Mouse (Mus musculus): ENCODE results near the gene Glrx5. TPM values are rescaled to one million over a fixed set of nuclear protein-coding genes. Genes with fewer than 3 reads are reported as not detected.

Gene Glrx5
- polyA plus RNA-seq, 1 experiment from 2014 or later = 140 TPM

- Histone ChIP-seq H3K9me3 (no peaks in the 10 kb centered on the region), H3K27me3 (peaks cover 23% of the 10 kb centered on the region), H3K36me3 (no peaks in the 10 kb centered on the region), H3K9ac (no peak overlapping the region), H3K4me3 (no peak overlapping the region), H3K4me1 (peaks cover 7% of the 10 kb centered on the region; the same call in 1 of the 2 replicates), H3K4me2 (no peak overlapping the region), H3K27ac (no peak overlapping the region)
- ATAC-seq (ENCODE audit: borderline replicate concordance, extremely low read depth, low FRiP score, low TSS enrichment) = no peak
- 69% methylated on average over 10 of the region's 10 CpGs for WGBS
These were observed 35.3 kb upstream of the Glrx5 start for GRCm38 (mm10) chr12:104997159-104997558.

DNA sequence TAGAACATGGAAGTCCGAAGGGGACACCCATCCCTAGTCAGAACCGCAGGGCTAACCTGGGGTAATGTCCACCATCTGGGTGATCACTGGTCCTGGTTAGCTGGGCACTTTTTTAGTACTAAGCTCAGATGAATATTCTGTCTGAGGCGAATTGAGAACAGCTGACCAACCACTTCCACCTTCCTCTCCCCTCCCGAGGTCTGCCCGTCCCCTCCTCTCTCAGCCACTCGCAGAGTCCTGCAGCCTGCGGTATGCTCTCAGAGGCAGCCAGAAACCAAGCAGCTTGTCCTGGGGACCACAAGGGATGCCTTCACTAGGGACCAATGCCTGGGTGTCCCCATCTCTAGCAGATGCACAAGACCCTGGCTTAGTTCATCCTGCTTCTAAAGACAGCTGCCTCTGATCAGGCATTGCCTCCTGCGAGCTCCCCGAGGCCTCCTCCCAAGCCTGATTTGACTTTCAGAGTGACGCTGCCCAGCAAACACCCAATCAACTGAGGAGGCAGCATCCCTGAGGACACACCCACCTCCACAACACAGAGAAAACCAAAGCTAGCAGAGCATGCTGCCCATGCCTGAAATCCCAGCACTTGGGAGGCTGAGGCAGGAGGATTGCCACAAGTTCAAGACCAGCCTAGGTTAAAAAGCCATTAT, 34.7 kb upstream of the Glrx5 start:
- Histone ChIP-seq H3K4me1 (peaks cover 7% of the 10 kb centered on the region; the same call in 1 of the 2 replicates), H3K4me3 (no peak overlapping the region), H3K9me3 (no peaks in the 10 kb centered on the region), H3K36me3 (no peaks in the 10 kb centered on the region), H3K27ac (no peak overlapping the region), H3K4me2 (no peak overlapping the region), H3K27me3 (peaks cover 26% of the 10 kb centered on the region), H3K9ac (no peak overlapping the region)
- no peak for ATAC-seq (ENCODE audit: borderline replicate concordance, extremely low read depth, low FRiP score, low TSS enrichment)
- WGBS = 72% methylated on average over 10 of the region's 10 CpGs

DNA sequence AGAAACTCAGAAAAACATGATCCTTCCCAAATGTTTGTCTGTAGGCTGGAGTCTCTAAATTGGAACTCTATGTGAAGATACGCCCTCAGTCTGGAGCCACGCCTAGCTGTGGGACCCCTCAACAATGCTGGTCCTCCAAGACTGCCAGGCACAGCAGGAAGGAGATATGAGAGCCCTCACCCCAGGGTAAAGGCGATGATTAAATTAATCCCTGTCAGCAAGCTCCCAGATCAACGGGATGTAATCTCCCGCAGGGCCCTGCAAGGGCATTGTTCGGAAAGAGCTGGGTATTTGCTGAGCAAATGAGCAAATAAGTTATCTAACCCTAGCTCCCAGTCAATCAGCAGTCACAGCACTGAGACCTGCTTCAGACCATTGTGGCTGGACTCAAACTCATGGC, 33.9 kb upstream of the Glrx5 start:
- WGBS = 62% methylated on average over 6 of the region's 6 CpGs
- no peaks in the 10 kb centered on the region for H3K9me3 ChIP-seq
- peaks cover 26% of the 10 kb centered on the region for H3K27me3 ChIP-seq
- no peak overlapping the region for H3K4me3 ChIP-seq
- no peak overlapping the region for H3K4me2 ChIP-seq
- no peaks in the 10 kb centered on the region for H3K36me3 ChIP-seq
- peaks cover 7% of the 10 kb centered on the region; the same call in 1 of the 2 replicates for H3K4me1 ChIP-seq
- H3K27ac ChIP-seq = no peak overlapping the region
- H3K9ac ChIP-seq = no peak overlapping the region
- no peak for ATAC-seq (ENCODE audit: borderline replicate concordance, extremely low read depth, low FRiP score, low TSS enrichment)

GRCm38 (mm10) chr12:104999171-104999570, 33.3 kb upstream of the Glrx5 start:
- ATAC-seq (ENCODE audit: borderline replicate concordance, extremely low read depth, low FRiP score, low TSS enrichment) = no peak
- Histone ChIP-seq H3K4me3 (no peak overlapping the region), H3K27ac (no peak overlapping the region), H3K4me2 (no peak overlapping the region), H3K36me3 (no peaks in the 10 kb centered on the region), H3K9me3 (no peaks in the 10 kb centered on the region), H3K9ac (no peak overlapping the region), H3K4me1 (peaks cover 7% of the 10 kb centered on the region; the same call in 1 of the 2 replicates), H3K27me3 (peaks cover 26% of the 10 kb centered on the region)
- 42% methylated on average over 8 of the region's 8 CpGs for WGBS

DNA sequence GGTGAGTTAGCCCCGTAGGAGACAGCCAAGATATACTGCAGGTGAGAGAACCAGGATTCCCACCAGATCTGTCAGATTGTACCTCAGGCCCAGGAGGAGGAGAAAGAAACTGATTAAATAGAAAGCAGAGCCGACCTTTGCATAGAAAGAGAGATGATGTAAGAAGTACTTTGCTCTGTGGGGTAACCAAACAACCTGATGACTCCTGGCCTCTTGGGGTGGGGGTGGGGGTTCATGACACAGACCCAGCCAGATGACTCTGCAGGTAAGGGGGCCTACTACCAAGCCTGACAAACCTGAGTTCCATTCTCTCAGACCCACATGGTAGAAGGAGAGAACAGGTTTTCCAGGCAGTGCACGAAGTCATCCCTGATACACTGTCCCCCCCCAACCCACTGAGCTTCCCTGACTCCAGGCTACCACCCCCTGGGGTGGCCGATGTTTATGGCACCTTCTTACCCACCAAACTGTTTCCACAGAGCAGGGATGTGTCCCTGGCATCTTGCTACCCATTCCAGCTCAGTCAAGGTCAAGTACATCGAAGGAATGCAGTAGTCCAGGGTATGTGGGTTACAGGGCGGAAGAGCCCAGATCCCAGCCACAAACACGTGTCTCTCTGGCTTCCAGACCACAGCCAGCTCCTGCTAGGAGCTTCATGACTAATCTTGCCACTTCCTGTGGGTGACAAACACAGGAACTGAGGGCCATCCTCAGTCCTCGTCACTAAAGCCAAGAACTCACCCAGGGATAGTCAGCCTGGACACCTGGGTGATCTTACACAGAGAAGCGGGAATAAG, 31.8 kb upstream of the Glrx5 start:
- Histone ChIP-seq H3K9ac (no peak overlapping the region), H3K27ac (no peak overlapping the region), H3K27me3 (peaks cover 22% of the 10 kb centered on the region), H3K9me3 (no peaks in the 10 kb centered on the region), H3K4me3 (no peak overlapping the region), H3K36me3 (no peaks in the 10 kb centered on the region), H3K4me2 (no peak overlapping the region), H3K4me1 (peaks cover 7% of the 10 kb centered on the region; the same call in 1 of the 2 replicates)
- WGBS = 63% methylated on average over 9 of the region's 9 CpGs
- ATAC-seq (ENCODE audit: borderline replicate concordance, extremely low read depth, low FRiP score, low TSS enrichment) = no peak

GRCm38 (mm10) chr12:105001317-105001716, 31.2 kb upstream of the Glrx5 start:
- no peak overlapping the region for H3K27ac ChIP-seq
- no peak overlapping the region for H3K4me2 ChIP-seq
- peaks cover 7% of the 10 kb centered on the region; the same call in 1 of the 2 replicates for H3K4me1 ChIP-seq
- H3K9me3 ChIP-seq = no peaks in the 10 kb centered on the region
- H3K27me3 ChIP-seq = peaks cover 28% of the 10 kb centered on the region
- no peak for ATAC-seq (ENCODE audit: borderline replicate concordance, extremely low read depth, low FRiP score, low TSS enrichment)
- no peak overlapping the region for H3K9ac ChIP-seq
- H3K4me3 ChIP-seq = no peak overlapping the region
- H3K36me3 ChIP-seq = no peaks in the 10 kb centered on the region
- 83% methylated on average over 9 of the region's 9 CpGs for WGBS

- Histone ChIP-seq H3K27me3 (peaks cover 36% of the 10 kb centered on the region), H3K4me1 (peaks cover 7% of the 10 kb centered on the region; the same call in 1 of the 2 replicates), H3K36me3 (no peaks in the 10 kb centered on the region), H3K9ac (no peak overlapping the region), H3K27ac (no peak overlapping the region), H3K4me2 (no peak overlapping the region), H3K9me3 (no peaks in the 10 kb centered on the region), H3K4me3 (no peak overlapping the region)
- WGBS = 64% methylated on average over 10 of the region's 10 CpGs
- ATAC-seq (ENCODE audit: borderline replicate concordance, extremely low read depth, low FRiP score, low TSS enrichment) = no peak; the same call in 1 of the 2 replicates
These were observed 30.0 kb upstream of the Glrx5 start for GRCm38 (mm10) chr12:105002340-105003132.

DNA sequence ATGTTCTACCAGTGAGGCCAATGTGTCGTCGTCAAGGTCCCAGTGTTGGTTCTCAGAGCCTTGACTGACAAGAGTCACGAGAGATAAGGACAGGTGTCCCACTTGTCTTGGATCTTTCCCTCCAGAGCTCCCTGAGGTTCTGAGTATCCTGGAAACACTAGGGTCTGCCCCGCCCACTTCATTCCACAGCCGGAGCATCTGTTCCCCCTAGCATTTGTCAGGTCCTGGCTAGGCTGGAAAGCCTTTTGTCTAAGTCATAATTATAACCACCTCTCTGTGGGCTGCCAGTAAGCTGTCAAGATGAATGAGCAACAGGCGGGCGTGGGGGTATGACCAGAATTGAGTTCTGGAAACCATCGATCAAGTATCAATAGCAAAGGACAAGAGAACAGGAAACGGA, 29.3 kb upstream of the Glrx5 start:
- WGBS = 47% methylated on average over 9 of the region's 9 CpGs
- Histone ChIP-seq H3K27me3 (peaks cover 42% of the 10 kb centered on the region), H3K4me2 (no peak overlapping the region), H3K27ac (no peak overlapping the region), H3K4me3 (no peak overlapping the region), H3K36me3 (no peaks in the 10 kb centered on the region), H3K9ac (no peak overlapping the region), H3K9me3 (no peaks in the 10 kb centered on the region), H3K4me1 (peaks cover 7% of the 10 kb centered on the region)
- ATAC-seq (ENCODE audit: borderline replicate concordance, extremely low read depth, low FRiP score, low TSS enrichment) = no peak

DNA sequence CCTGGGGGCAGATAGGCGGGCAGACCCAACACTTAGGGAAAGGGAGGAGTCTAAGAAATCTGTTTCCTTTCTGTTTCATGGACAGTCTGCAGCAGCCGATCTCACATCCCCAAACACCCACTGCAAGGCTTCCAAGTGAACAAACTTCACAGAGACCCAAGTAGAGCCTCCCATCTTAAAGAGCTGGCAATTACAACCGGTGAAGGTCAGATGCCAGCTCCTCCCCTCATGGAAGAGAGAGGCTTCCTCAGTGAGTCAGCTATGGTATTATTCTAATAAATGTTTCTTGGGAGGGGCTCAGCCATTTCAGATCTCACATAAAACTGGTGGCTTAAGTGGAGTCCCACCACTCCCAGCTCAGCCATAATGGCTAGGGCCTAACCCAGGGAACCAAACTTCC, 28.8 kb upstream of the Glrx5 start:
- H3K27ac ChIP-seq = no peak overlapping the region
- H3K9me3 ChIP-seq = no peaks in the 10 kb centered on the region
- no peak overlapping the region for H3K9ac ChIP-seq
- no peak overlapping the region for H3K4me3 ChIP-seq
- H3K36me3 ChIP-seq = no peaks in the 10 kb centered on the region
- no peak overlapping the region for H3K4me2 ChIP-seq
- no peak for ATAC-seq (ENCODE audit: borderline replicate concordance, extremely low read depth, low FRiP score, low TSS enrichment)
- peaks cover 42% of the 10 kb centered on the region for H3K27me3 ChIP-seq
- WGBS = 58% methylated on average over 3 of the region's 3 CpGs
- H3K4me1 ChIP-seq = peaks cover 11% of the 10 kb centered on the region

GRCm38 (mm10) chr12:105004956-105005714, 27.4 kb upstream of the Glrx5 start:
- ATAC-seq (ENCODE audit: borderline replicate concordance, extremely low read depth, low FRiP score, low TSS enrichment) = no peak
- H3K9me3 ChIP-seq = no peaks in the 10 kb centered on the region
- H3K27ac ChIP-seq = no peak overlapping the region
- H3K9ac ChIP-seq = no peak overlapping the region
- peaks cover 21% of the 10 kb centered on the region for H3K4me1 ChIP-seq
- H3K27me3 ChIP-seq = peaks cover 53% of the 10 kb centered on the region
- no peaks in the 10 kb centered on the region for H3K36me3 ChIP-seq
- WGBS = 64% methylated on average over 22 of the region's 22 CpGs
- no peak overlapping the region for H3K4me2 ChIP-seq
- H3K4me3 ChIP-seq = no peak overlapping the region

DNA sequence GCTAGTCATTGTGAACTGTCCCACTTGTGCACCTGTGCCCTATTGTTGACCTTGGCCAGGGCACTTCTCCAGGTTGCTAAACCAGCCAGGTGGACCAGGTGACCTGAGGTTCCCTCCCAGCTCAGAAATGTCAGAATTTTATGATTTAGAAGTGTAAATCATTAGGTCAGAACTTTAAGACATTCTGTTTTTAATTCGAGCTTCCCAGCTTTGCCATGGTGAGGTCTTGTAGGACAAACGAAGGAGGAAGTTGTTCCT, 26.8 kb upstream of the Glrx5 start:
- 49% methylated on average over 2 of the region's 2 CpGs for WGBS
- no peak for ATAC-seq (ENCODE audit: borderline replicate concordance, extremely low read depth, low FRiP score, low TSS enrichment)
- H3K36me3 ChIP-seq = no peaks in the 10 kb centered on the region
- no peak overlapping the region for H3K9ac ChIP-seq
- H3K27me3 ChIP-seq = peaks cover 54% of the 10 kb centered on the region
- peaks cover 20% of the 10 kb centered on the region for H3K4me1 ChIP-seq
- no peak overlapping the region for H3K27ac ChIP-seq
- no peaks in the 10 kb centered on the region for H3K9me3 ChIP-seq
- no peak overlapping the region for H3K4me2 ChIP-seq
- H3K4me3 ChIP-seq = no peak overlapping the region
